Mouse (Mus musculus): ENCODE results near the gene Spry1.

The Spry1 gene

GRCm38 (mm10) chr3:37675056-37675525 is 35.3 kb downstream of the Spry1 start:
- DNase-seq: no peak

- no peak for DNase-seq
Measured at GRCm38 (mm10) chr3:37676291-37676690, 36.5 kb downstream of the Spry1 start.

GRCm38 (mm10) chr3:37686219-37686618 is 46.5 kb downstream of the Spry1 start:
- DNase-seq: no peak

- DNase-seq: no peak
Measured at GRCm38 (mm10) chr3:37686751-37687150, 47.0 kb downstream of the Spry1 start.

GRCm38 (mm10) chr3:37687158-37687980 is 47.6 kb downstream of the Spry1 start:
- DNase-seq: peak; percentile 48

- no peak for DNase-seq
Measured at GRCm38 (mm10) chr3:37692945-37693344, 53.2 kb downstream of the Spry1 start.

- DNase-seq: no peak
Measured at GRCm38 (mm10) chr3:37693552-37693951, 53.8 kb downstream of the Spry1 start.
